Mouse (Mus musculus) spleen, adult 2 months (tissue): ENCODE results near the gene 9530077C05Rik.

Experiments used
- CTCF ChIP-seq: fragments of 200-500 bp; IDR thresholded peaks from 2 replicates; pipeline ENCODE4 v1.5.1; 2011; ENCODE audit warnings: mild to moderate bottlenecking, inconsistent platforms; ENCODE audit not compliant: insufficient read depth, insufficient read length, insufficient replicate concordance; ENCODE audit errors: extremely low read depth
- POLR2A ChIP-seq: fragments of 200-500 bp; IDR thresholded peaks from 2 replicates; pipeline ENCODE4 v1.6.1; 2011; ENCODE audit warnings: low read depth, low read length, inconsistent platforms

DNA sequence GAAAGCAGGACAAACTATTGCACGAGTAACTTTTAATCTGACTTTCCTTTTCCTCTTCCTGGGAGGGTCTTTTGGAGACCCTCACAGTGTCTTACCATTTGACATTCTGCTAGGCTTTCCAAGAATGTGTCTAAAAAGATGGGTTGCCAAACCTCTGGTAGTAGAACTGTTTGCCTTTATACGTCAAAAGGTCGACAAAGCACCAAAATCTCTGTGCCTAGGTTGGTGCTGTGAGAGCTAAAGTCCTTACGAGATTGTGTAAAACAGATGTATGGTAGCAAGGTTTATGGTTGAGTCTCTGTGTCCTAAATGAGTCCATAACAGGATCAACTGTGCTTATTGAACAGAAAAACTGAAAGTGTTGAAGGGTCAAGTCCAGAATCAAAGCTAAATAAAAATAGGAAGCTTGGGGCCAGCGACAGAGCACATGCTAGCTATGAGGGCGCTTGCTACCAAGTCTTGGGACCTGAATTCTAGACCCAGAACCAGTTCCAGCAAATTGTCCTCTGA is 21.5 kb upstream of the 9530077C05Rik start:
- TF ChIP-seq CTCF (no peak), POLR2A (no peak)
